Mouse (Mus musculus): ENCODE measurements around the gene Gm20878. TPM values are rescaled to one million over a fixed set of nuclear protein-coding genes. Genes with fewer than 3 reads are reported as not detected.

Gm20878 gene
- 0.78 TPM for polyA plus RNA-seq (2017; shearing (Covaris generic))

GRCm38 (mm10) chr4:41941272-41941671 is at the start of gene Gm20878:
Gene Gm20878 (plus strand): TSS chr4:41941572.

GRCm38 (mm10) chr4:41903310-41903709 is 38.1 kb upstream of the Gm20878 start, which contains the start of gene Gm21541:
Gene Gm21541 (plus strand): TSS chr4:41903610.

GRCm38 (mm10) chr4:41965758-41966157 is 24.4 kb downstream of the Gm20878 start, which contains the start of gene Fam205a4:
Gene Fam205a4 (plus strand): TSS chr4:41966058.

Other genes with a start within 250 kb of the Gm20878 start
- gene Cntfr, start 244.5 kb upstream of the Gm20878 start, polyA plus RNA-seq (2017; shearing (Covaris generic)): not detected
- gene Il11ra1, start 241.6 kb upstream of the Gm20878 start, polyA plus RNA-seq (2017; shearing (Covaris generic)): 7.8 TPM
- 40.9 TPM for gene Rpp25l, start 228.0 kb upstream of the Gm20878 start, polyA plus RNA-seq (2017; shearing (Covaris generic))
- gene Dctn3, start 218.4 kb upstream of the Gm20878 start, polyA plus RNA-seq (2017; shearing (Covaris generic)): 119 TPM
- gene Arid3c, start 210.4 kb upstream of the Gm20878 start, polyA plus RNA-seq (2017; shearing (Covaris generic)): not detected
- gene Galt, start 186.3 kb upstream of the Gm20878 start, polyA plus RNA-seq (2017; shearing (Covaris generic)): 70.0 TPM
- gene Sigmar1, start 185.4 kb upstream of the Gm20878 start, polyA plus RNA-seq (2017; shearing (Covaris generic)): 44.7 TPM
- gene Ccl27a, start 167.3 kb upstream of the Gm20878 start, polyA plus RNA-seq (2017; shearing (Covaris generic)): 6.1 TPM
- gene Gm21541, start 38.0 kb upstream of the Gm20878 start, polyA plus RNA-seq (2017; shearing (Covaris generic)): not detected
- gene Fam205a4, start 24.5 kb downstream of the Gm20878 start, polyA plus RNA-seq (2017; shearing (Covaris generic)): 0.10 TPM
- not detected for gene Gm21093, start 93.2 kb downstream of the Gm20878 start, polyA plus RNA-seq (2017; shearing (Covaris generic))
- gene Gm3893, start 149.6 kb downstream of the Gm20878 start, polyA plus RNA-seq (2017; shearing (Covaris generic)): not detected
- gene Gm13304, start 173.2 kb downstream of the Gm20878 start, polyA plus RNA-seq (2017; shearing (Covaris generic)): not detected
- not detected for gene Gm13306, start 211.9 kb downstream of the Gm20878 start, polyA plus RNA-seq (2017; shearing (Covaris generic))
- not detected for gene Gm13305, start 227.0 kb downstream of the Gm20878 start, polyA plus RNA-seq (2017; shearing (Covaris generic))

Data from CD4-positive, CD25-positive, alpha-beta regulatory T cell (primary cell).